Mouse (Mus musculus) hindbrain, postnatal 0 days (tissue): ENCODE measurements around the gene Hic1. TPM values are rescaled to one million over a fixed set of nuclear protein-coding genes. Genes with fewer than 3 reads are reported as not detected.
A peak's percentile ranks its signal among the peaks of the same experiment; 100 is the strongest.

Experiments
- ATAC-seq: fragments of 200-750 bp; cut with Nextera tagmentation; 2 replicates; pipeline ENCODE4 v1.8.0; 2017; ENCODE audit warnings: mild to moderate bottlenecking, moderate TSS enrichment, moderate library complexity
- DNase-seq: peaks from one replicate; pipeline ENCODE4 v3.0.0-alpha.2; 2015; ENCODE audit warnings: low spot score
- H3K27ac ChIP-seq: fragments of 300-500 bp; sonication (generic); 2 replicates; pipeline ENCODE4 v1.5.1; 2014; ENCODE audit warnings: mild to moderate bottlenecking
- H3K27me3 ChIP-seq: fragments of 300-500 bp; sonication (generic); 2 replicates; pipeline ENCODE4 v1.6.1; 2014; ENCODE audit warnings: low read length, mixed read lengths; ENCODE audit not compliant: insufficient read depth
- H3K36me3 ChIP-seq: fragments of 300-500 bp; sonication (generic); 2 replicates; pipeline ENCODE4 v1.6.1; 2014; ENCODE audit warnings: low read length, mixed read lengths; ENCODE audit not compliant: insufficient read depth
- H3K4me1 ChIP-seq: fragments of 300-500 bp; sonication (generic); 2 replicates; pipeline ENCODE4 v1.6.1; 2014; ENCODE audit warnings: antibody characterized with exemption, low read length, mixed read lengths; ENCODE audit not compliant: insufficient read depth
- H3K4me2 ChIP-seq: fragments of 300-500 bp; sonication (generic); 2 replicates; pipeline ENCODE4 v1.6.1; 2014; ENCODE audit warnings: low read depth, mild to moderate bottlenecking, low read length, moderate library complexity, mixed read lengths
- H3K4me3 ChIP-seq: fragments of 300-500 bp; sonication (generic); 2 replicates; pipeline ENCODE4 v1.5.1; 2014; ENCODE audit warnings: low read length
- H3K9ac ChIP-seq: fragments of 300-500 bp; sonication (generic); replicated peaks from 2 replicates; pipeline ENCODE4 v1.6.1; 2014; ENCODE audit warnings: mild to moderate bottlenecking, low read length, moderate library complexity, mixed read lengths
- H3K9me3 ChIP-seq: fragments of 300-500 bp; sonication (generic); 2 replicates; pipeline ENCODE4 v1.6.1; 2016; ENCODE audit warnings: low read length, mixed read lengths
- CTCF ChIP-seq: IDR thresholded peaks from 2 replicates; pipeline ENCODE4 v1.5.1; 2016; ENCODE audit warnings: antibody characterized with exemption, control low read depth, low read depth
- WGBS: fragments of 180-500 bp; shearing (Covaris S2); extraction: QIAGEN DNeasy Blood & Tissue Kit; methylation state at CpG from one replicate; pipeline ENCODE4 v1.1.7; 2014; 5-methylcytosine and 5-hydroxymethylcytosine counted together
- polyA plus RNA-seq: library from polyadenylated mRNA; unstranded; fragments of >200 nt; fragmentation: Nextera tagmentation; extraction: Ambion mirVana; gene quantifications from 2 replicates; pipeline ENCODE4 v1.2.1, GENCODE M21; 2015
- total RNA-seq: library from RNA; depleted of rRNA; stranded (reverse); fragments of >200 nt; gene quantifications from 2 replicates; pipeline ENCODE4 v1.2.3, GENCODE M21; 2014

Hic1 gene
- total and polyA plus RNA-seq, 2 experiments from 2014 or later, result 1.7 to 8.5 TPM

DNA sequence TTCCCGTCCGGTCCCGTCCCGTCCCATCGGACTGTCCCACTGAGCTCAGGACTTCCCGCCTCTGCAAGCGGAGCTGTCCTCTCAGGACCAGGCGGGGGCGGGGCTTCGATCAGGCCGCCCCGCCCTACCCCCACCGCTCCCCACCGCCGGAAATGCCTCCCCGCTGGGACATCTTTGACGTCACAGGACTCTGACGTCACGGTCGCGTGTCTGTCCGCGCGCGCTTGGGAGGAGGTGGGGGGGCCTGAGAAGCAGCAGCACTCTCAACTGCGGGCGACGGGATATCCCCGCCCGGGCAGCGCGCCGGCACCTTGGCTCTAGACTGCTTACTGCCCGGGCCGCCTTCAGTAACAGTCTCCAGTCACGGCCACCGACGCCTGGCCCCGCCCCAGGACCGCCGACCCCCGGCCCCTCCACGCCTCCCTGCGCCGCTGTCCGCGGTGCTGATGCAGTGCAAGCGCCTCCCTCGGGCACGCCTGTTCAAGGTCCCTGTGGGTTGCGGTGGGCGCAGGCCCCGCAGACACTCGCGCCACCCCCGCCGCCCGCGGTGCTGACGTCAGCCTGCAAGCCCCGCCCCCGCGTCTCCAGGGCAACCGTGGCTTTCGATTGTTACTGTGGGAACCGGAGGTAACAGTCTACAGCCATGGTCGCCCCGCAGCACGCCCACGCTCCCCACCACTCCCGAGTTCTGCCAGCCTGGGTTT, 3.9 kb upstream of the Hic1 start:
- ATAC-seq (peak; percentile 72), DNase-seq (peak; percentile 92)
- H3K36me3 ChIP-seq, result no peaks in the 10 kb centered on the region
- H3K4me3 ChIP-seq, result peak overlapping the region; percentile 50
- under 1% methylated on average over 67 of the region's 71 CpGs for WGBS
- H3K4me1 ChIP-seq, result peaks cover 21% of the 10 kb centered on the region
- H3K27me3 ChIP-seq, result peaks cover 9% of the 10 kb centered on the region; the same call in 1 of the 2 replicates
- peak overlapping the region; percentile 55 for H3K9ac ChIP-seq
- TF ChIP-seq CTCF, result no peak
- H3K27ac ChIP-seq, result peak overlapping the region; percentile 76
- no peaks in the 10 kb centered on the region for H3K9me3 ChIP-seq
- H3K4me2 ChIP-seq, result peak overlapping the region; percentile 67

DNA sequence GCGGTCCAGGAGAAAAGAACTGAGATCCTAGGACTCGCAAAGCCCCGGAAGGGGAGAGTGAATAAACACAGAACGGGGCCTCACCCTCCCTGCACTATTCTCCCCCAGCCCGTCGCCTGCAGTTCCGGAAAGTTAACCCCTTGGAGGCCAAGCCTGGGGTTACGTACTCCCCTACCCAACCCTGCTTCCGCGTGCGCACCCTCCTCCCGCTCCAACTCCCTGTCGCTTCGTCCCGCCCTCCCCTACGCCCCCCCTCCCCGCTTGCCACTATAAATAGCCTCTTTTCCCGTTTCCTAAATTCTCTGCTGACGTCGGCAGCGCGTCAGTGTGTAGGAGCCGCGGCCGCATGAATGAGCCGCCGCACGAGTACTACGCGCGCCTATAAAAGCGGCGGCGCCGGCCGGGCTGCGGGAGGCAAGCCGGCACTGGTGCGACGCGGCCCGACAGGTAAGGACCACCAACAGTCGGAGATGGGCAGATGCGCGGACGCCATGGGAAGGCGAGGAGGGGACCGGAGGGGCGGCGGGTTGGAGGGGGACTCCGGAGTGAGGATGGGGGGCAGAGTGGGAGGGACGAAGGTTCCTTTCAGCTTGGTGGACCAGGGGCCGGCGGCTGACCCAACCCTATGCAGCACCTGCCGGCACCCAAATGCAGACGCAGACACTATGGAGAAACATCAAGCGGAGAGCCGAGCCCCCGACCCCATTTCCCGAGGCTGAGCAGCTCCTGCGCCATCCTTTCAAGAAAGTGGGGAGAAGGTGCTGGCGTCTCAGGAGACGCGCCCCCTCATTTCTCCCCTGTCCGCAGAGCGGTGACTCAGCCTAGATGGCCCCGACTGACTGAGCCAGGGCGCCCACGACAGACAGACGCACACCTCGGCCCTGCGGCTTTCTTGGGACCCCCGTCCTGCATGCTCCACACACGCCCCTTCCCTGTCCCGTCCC, 3.1 kb upstream of the Hic1 start:
- Histone ChIP-seq H3K9ac (peak overlapping the region; percentile 55), H3K4me2 (peak overlapping the region; percentile 67), H3K4me3 (peak overlapping the region; percentile 50), H3K27ac (peak overlapping the region; percentile 76), H3K36me3 (no peaks in the 10 kb centered on the region), H3K9me3 (no peaks in the 10 kb centered on the region), H3K27me3 (peaks cover 17% of the 10 kb centered on the region; the same call in 1 of the 2 replicates), H3K4me1 (peaks cover 16% of the 10 kb centered on the region)
- peak; percentile 83 for DNase-seq
- TF ChIP-seq CTCF, result 0 out of 2 replicates have a peak, but pooled peaks have one; percentile 7
- ATAC-seq, result peak; percentile 6; the same call in 1 of the 2 replicates
- under 1% methylated on average over 73 of the region's 75 CpGs for WGBS

DNA sequence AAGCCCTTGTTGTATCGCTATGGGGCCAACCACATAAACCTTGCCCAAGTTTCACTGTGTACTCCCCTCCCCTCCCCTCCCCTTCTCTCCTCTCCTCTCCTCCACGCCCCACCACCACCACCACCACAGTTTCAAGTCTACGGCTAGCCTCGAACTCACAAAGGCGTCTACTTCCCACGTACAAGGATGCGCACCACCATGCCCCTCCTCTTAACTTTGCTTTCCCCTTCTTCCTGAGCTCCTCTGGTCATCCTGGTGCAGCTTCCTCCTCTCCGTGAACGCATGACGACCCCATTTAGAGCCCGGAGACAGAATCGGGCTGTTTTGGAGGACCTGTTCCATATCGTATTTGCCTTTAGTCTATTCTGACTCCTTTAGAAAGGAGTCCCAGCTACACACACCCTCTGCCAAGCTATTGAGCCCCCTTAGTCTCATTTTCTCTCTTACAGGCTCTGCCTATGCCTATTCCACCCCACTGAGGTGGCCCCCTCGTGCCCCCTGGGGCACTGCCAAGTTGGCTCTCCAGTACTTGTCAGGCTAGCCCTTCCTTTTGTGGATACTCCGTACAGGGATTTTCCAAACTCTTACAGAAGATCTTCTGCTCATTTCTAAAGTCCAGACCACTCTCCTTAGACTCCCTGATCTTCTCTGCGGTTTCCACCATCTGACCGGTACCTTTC, 2.0 kb upstream of the Hic1 start:
- no peak for DNase-seq
- H3K27me3 ChIP-seq, result peaks cover 26% of the 10 kb centered on the region; the same call in 1 of the 2 replicates
- H3K27ac ChIP-seq, result no peak overlapping the region; the same call in 1 of the 2 replicates
- H3K9me3 ChIP-seq, result no peaks in the 10 kb centered on the region
- peak overlapping the region; percentile 50; the same call in 1 of the 2 replicates for H3K4me3 ChIP-seq
- H3K36me3 ChIP-seq, result no peaks in the 10 kb centered on the region
- no peak overlapping the region for H3K9ac ChIP-seq
- peaks cover 22% of the 10 kb centered on the region for H3K4me1 ChIP-seq
- no peak for TF ChIP-seq CTCF
- ATAC-seq, result no peak
- H3K4me2 ChIP-seq, result peak overlapping the region; percentile 67
- WGBS, result 8% methylated on average over 17 of the region's 17 CpGs

DNA sequence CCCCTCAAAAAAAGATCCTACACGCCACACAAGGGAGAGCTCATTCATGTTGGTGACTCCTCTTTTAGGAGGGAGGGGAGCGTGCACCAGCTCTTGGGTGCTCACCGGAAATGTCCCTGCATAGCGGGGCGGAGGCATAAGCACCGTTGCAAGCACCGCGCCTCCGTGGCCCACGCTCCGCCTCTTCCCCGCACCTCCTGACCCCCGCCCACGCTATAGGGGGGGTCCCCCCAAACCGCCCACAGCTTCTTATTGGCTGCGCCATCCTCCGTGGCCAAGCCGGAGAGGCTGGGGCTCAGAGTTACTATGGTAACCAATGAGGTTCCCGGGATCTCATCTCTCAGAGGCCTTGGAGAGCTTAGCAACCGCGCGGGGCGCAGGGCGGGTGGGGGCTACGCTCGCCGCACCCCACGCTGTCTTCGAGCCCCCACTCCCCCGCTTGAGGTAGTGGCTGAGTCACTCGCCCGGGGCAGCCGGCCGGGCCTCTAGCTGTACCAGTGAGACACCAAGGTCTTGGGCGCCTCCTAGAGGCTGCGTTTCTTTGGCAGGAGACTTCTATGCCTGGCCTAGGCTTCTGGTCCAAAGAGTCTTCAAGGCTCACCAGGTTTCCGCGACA, 925 bp upstream of the Hic1 start:
- H3K36me3 ChIP-seq, result no peaks in the 10 kb centered on the region
- ATAC-seq (peak; percentile 72), DNase-seq (peak; percentile 93)
- H3K9ac ChIP-seq, result peak overlapping the region; percentile 38
- H3K27me3 ChIP-seq, result peaks cover 36% of the 10 kb centered on the region
- peak overlapping the region; percentile 12; the same call in 1 of the 2 replicates for H3K27ac ChIP-seq
- peaks cover 22% of the 10 kb centered on the region for H3K4me1 ChIP-seq
- H3K4me3 ChIP-seq, result peak overlapping the region; percentile 45
- no peaks in the 10 kb centered on the region for H3K9me3 ChIP-seq
- WGBS, result under 1% methylated on average over 38 of the region's 38 CpGs
- H3K4me2 ChIP-seq, result peak overlapping the region; percentile 80
- peak; percentile 74 for TF ChIP-seq CTCF

DNA sequence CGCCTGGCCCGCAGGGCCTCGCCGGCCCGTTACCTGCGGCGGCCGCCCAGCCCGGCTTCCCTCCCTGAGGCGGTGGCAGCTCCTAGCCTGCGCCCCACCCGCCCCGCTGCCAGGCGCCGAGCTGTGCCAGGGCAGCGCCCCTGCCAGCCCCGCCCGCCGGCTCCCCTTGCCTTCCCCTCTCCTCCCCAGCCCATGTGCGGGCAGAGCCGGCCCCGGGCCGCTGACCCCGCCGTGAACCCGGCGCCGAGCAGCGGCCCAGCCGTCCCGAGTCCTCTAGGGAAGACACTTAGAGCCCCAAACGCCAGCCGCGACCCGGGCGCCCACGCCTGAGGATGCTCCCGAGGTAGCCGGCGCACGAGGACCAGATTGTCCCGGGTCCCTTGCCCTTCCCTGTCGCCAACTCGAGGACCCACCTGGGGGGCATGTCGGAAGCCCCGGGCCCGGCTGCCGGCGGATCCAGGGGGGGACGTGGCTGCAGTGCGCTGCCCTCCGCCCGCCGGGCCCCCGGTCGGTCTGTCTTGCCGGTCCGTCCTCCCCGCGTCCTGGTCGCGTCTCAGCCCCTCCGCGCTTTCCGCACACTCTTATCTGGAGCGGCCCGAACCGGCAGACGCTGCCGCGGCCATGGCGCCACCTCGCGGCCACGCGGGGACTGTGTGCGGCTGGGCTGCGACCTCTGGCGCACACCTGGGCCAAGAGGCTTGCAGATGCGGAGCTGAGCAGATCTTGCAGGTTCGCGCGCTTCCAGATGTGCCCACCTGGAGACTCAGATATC, 543 bp downstream of the Hic1 start:
- Histone ChIP-seq H3K4me1 (peaks cover 17% of the 10 kb centered on the region), H3K27ac (no peak overlapping the region; the same call in 1 of the 2 replicates), H3K4me2 (peak overlapping the region; percentile 80), H3K27me3 (peaks cover 49% of the 10 kb centered on the region), H3K36me3 (no peaks in the 10 kb centered on the region), H3K9ac (peak overlapping the region; percentile 50), H3K4me3 (peak overlapping the region; percentile 45), H3K9me3 (no peaks in the 10 kb centered on the region)
- under 1% methylated on average over 71 of the region's 83 CpGs for WGBS
- TF ChIP-seq CTCF, result peak; percentile 74
- peak; percentile 87 for DNase-seq
- ATAC-seq, result no peak
